Mouse (Mus musculus) lung, adult 18-20 months (tissue): ENCODE results near the gene Plch2.
"Not testable (repeated sequence)": the region's sequence is repeated elsewhere in the genome, so short reads cannot be mapped to it uniquely, and the experiment has no call there.

Experiments used
- DNase-seq, 2 experiments: peaks; one replicate each; pipeline ENCODE4 v3.0.0; 2022; ENCODE audit warnings: mixed read lengths in 2 of 2

Gene Plch2

DNA sequence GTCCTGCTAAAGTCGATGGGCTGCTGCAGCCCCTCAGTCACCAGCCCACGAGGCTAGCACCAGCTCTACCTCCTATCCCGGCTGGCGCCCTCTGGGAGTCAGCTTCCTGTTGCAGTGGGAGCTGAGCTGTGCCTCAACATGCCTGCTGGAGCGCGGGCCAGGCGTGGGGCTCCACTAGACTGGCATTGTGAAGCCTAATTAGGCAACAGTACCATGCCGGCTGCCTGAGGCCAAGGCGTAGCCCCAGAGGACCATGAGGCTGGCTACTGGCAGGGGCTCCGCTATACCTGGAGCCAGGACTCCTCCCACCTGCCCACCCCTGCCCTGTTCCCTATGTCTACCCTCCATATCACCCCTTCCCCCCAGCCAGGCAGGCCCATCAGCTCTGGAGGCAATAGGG lies at the start of gene Plch2:
Gene Plch2 (minus strand): TSS at position 61 of the 400 bp plus-strand sequence.
- DNase-seq: no peak

DNA sequence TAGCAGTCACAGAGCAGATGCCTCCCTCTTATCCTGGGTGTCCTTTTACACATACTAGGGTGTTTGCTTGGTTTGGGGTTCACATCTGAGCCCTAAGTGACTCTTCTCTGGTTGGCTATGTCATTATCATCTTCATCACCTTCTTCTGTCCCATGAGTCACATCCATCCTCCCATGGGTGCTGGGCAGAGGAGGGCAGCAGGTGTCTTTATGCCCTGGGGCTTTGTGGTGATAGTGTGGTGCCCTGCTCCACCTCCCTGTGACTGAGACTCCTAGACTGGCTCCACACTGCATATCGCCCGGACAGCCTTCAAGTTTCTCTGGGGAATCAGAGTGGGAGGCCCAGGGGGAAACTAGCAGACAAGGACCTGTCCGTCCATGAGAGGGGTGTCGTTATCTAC lies 42.0 kb upstream of the Plch2 start:
- DNase-seq: no peak

DNA sequence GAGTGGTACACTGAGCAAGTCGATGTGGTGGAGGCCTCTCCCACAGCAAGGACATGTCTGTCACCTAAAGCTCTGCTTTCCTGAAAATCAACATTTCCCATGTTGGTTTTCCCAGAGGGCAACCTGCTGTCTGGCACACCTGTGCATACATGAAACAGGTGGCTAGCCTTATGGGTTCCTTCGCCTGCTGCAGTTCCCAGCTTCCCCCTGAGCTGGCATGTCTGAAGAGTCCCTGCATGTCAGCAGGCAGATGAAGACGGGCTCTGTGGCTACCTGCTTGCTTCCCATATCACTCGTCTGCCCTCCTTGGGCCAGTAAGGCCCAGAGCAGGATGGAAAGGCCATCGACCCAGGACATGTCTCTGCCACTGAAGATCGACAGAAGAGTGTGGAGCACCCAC lies 40.9 kb upstream of the Plch2 start:
- no peak for DNase-seq

DNA sequence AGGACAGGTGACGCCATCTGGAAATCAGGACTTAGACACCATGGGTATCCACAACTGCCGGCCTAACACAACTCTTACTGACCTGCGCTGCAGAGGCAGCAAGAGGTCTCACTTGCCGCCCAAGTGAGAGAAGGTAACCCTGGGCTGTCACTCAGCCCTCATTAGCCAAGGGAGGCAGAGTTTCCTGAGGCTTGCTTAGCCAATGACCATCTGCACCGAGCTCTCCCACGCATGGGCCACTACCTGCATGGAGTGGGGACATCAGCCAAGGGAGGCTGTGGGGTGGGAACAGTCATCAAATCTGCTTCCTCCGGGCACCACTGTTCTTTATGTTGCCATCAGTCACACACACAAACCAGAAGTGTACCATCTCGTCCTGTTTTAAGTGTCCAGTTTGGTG lies 39.4 kb upstream of the Plch2 start:
- no peak for DNase-seq

DNA sequence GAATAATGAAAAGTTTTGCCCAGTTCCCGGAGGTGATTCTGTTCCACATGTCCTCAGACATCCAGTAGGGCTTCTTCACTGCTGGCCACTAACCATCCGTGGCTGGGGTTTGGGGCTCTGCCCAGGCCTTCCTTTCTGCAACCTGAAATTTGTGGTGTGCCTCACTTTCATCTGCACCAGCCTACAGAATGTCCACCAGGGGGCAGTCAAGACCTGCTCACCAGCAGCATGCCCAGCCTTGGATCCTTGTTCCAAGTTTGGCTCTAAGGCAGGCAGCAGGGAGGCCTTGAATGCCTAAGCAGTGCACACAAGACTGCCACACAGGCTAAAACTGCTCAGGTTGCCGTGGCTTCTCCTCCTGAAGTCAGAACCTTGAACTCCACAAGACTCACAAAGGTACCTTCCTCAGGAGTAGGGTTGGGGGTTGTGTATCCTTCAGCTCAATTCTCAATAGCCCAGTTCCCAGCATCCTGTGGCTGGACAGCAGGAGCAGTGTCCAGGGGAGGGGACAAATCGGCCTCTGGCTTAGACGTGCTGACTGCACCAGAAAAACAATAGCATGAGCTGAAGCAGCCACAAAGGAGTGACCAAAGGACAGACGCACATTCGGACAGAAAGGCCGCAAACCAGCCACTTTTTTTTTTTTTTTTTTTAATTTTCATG lies 38.8 kb upstream of the Plch2 start:
- DNase-seq: peak; percentile 80 to 86

DNA sequence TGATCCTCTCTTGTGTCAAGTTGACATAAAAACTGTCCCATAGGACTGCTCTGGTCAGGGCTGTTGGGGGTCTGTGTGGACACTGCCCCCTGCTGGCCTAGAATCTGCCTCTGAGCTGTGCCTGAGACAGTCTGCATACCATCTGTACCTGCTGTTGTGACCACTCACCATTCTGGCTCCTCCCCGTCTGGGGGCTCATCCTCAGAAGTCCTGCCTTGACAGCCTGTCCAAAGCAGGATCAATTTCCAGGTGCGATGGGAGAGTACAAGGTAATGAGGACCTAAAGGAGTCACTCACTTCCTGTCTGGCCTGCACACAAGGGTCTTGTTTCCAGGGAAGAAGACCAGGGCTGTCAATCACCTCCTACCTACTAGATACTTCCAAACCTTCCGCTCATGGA lies 38.0 kb upstream of the Plch2 start:
- peak; percentile 29 to 32 for DNase-seq

DNA sequence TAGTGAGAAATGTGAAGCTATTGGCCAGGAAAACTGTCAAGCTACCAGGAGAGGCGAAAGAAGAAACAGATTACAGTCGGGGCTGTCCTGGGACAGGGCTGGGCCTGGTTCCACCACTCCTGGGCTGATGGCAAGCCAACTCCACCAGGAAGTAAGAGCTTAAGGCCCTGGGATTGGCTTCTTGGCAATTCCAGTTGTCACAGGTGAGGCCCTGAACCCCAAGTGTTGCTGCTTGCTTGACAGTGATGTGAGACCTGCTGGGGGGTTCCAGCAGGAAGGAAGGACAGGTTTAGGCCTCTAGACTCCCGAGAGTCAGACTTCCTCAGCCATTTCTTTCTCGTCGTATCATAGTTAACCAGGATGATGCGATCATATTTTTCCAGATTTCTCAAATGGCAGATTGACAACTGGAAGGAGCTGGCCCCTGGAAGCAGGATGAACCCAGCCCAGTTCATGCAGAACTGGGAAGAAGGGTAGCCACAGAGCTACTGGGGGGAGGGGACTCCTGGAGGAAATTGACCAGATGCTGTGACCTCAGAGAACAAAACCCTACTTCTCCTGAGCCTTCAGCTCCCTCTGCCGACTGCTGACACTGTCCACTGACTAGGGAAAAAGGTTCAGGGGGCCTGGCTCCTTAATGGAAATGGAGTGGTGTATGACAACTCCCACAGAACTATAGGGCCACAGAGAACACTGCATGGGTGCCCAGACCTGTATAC lies 37.0 kb upstream of the Plch2 start:
- DNase-seq: no peak

DNA sequence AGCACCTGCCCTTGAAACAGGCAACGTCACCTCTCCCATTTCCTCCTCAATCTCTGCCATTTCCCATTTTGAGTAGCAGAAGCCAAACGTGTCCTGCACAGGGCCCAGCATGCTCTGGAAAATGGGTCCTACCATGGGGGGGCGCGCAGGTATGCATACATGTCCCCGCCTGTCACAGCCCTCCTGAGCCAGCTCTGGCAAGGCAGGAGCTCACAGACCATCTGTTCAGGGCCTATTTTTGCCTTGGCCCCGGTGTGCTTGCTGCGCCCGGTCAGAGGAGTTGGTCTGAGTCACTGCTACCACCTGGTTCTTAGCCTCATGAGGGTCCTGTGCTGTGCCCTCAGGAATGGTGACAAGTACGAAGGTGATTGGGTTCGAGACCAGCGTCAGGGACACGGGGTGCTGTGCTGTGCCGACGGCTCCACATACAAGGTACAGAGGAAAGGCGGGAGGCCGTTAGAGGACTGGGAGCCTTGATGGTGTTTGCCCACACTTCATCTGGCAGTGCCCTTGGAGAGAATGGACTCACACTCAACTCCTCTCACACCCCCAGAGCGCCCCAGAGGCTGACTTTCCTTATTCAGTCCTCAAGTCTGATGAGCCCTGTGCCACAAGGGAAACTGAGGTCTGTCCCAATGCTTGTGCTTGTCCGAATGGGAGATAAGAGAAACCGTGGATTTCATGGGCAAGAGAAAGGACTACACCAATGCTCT lies 36.3 kb upstream of the Plch2 start:
- no peak for DNase-seq

DNA sequence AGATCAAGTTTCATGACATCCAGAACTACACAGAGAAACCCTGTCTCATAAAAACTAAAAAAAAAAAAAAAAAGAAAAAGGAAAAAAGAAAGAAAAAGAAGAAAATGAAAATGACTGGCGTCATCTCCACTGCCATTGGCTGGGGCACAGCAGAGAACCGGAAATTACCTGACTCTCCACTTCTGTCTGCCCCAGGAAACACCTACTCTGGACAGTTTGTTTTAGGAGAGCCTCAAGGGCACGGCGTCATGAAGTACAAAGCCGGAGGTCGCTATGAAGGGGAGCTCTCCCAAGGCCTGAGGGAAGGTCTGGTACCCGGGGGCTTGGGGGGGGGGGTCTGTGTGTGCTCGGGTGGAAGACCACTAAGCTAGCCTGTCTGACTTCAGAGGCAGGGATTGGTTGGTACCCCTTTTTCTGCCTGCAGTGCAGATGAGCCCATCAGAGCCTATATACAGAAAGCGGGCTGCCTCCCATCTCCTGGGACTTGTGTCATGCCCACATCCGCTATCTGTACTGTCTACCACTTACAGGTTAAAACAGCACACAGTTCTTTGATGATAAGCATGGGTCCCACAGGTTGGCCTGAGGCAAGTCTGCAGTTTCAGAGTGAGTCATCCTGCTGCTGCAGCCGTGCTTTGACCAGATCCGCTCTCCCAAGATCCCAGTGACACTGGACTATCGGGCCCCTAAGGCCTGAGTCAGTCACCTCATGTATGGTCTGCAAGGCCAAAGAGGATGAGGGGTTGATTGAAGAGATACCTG lies 34.3 kb upstream of the Plch2 start:
- DNase-seq: no peak

DNA sequence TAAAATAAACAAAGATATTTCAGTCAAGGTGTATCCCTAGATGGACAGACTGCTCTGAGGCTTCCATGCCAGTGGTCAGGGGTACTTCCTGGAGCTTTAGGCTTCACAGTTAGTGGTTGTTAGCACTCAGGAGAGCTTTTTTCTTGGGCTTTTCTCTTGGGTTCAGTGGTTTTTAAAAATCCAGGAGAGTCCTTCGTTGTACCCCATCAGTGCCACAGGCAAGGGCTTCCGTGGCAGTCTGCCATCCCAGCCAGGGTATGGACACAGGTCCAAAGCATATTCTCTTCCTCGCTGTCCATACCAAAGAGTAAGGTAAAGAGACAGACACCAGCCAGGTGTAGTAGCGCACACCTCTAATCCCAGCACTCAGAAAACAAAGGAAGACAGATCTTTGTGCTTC lies 33.6 kb upstream of the Plch2 start:
- DNase-seq: no peak

DNA sequence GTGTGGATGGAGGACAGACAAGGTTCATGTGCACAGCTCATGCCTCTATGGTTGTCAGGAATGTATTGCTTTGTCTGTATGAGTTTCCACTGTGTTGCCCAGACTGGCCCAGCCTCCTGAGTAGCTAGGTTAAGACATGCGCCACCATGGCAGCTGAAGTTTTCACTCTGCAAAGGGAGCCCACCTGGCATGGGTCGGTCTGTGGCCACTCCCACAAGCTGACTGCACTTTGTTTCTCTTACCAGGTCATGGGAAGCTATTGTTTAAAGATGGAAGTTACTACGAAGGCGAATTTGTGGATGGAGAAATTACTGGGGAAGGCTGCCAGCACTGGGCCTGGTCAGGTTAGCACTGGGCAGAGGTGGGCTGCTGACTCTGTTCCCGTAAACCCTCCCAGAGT lies 32.7 kb upstream of the Plch2 start:
- DNase-seq: no peak

DNA sequence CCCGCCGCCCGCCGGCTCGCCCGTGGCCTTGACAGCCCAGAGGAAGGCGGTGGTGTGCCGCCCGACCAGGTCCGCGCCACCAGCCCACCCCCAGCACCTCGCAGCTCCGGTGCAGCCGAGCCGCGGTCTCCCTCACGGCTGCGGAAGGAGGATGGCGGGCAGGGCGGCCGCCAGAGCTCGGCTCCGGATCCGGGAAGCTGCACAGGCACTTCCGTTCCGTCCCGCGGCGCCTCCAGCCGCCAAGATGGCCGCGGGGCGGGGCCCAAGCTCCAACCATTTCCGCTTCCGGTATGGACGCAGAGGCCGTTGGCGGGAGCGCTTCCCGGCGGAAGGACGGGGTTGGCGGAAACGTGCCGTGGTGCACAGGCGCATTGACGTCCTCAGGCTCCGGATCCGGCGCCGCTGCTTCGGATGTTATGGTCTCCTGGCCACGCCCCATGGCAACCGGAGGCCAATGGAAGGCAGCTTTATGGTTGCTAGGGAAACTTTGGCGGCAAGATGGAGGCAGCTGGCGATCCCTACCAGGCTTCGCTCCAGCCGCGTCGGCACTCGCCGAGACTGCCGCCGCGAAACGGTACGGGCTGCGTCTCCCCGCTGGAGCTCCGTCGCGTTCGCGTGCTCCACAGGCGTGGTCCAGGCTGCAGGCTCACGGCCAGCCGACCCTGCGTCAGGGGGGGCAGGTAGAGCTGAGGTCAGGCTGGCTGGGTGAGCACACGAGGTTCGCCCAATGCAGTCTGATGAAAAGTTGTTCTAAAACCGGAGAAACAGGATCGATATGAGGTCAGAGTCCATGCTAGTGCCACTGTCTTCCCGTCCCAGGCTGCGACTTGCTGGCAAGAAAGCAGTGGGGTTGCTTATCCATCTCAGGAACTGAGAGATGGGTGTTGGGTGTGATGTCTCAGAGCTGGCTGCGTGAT lies 29.8 kb upstream of the Plch2 start, which contains the start of the genes Rer1 and Morn1:
Gene Rer1 (minus strand): TSS at position 275 of the 917 bp plus-strand sequence.
Gene Morn1 (plus strand): TSS at position 470 of the 917 bp plus-strand sequence.
- DNase-seq: peak; percentile 100

DNA sequence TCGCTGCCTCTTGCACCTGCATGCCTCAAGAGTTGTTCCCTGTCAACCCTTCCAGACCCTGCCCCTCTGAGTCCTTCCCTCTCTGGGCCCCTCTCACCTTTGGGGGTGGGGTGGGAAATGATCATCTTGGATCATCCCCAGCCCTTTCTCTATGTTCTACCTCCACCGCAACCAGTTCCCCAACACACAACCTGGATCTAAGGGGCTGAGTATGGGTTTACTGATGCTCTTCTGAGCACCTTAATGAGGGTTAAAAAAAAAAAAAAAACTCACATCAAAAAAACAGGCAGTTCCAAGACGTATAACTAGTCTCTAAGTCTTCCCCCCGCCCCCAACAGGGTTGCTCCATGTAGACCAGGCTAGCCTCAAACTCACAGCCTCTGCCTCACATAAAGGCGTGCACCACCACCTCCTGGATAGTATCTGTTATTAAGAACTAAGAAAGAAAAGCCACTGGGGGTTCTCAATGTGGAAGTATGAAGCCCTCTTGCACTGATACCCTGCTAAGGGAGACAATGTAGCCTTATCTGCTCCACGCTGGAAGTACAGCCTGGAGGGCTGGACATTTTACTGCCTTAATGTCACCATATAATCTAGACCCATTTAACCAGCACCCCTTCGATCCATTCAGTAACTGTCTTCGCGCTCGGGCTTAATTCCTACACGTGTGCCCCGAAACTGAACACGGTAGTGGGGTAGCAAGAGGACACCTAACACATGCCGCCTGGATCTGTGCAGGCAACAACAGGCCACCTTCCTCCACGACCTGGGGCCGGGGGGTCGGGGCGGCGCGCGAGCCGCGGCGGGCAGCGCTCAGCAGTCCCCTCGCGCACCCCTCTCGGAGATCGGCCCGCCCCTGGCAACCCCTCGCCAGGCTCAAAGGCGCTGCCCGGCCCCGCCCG lies 28.9 kb upstream of the Plch2 start:
- no peak for DNase-seq

DNA sequence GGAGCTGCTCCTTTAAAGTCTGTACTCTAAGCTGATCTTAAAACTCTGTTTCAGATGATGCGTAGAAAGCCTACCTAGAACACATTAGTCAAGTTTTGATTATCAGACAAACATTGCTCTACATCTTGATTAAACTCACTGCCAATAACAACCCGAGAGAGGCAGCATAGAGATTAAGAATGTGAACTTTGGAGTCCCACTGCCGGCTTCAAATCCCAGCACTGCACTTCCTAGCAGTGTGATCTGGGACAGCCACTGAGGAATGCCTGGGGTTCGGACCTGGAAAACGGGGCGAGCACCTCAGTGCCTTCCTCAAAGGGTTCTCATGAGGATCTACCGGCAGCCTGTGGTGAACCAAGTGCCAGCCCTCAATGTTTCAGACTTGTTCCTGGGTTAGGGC lies 27.8 kb upstream of the Plch2 start:
- no peak for DNase-seq

DNA sequence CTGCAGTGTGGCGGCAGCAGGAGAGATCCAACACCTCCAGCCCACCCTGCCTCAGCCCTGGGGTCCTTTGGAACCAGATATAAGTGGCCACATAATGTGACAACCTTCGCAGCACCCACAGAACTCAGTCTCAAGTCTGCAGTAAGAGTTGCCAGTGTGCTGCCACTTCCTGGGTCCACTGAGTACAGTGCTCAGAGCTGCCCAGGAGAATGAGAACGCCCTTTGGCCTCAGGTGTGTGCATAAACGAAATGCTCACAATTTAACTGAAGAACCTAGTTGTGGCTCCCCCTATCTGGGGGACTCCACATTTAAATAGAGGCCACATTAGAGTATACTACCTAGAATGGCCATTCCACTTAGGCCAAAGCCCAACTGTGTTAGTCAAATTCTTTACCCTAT lies 27.0 kb upstream of the Plch2 start:
- DNase-seq: no peak

DNA sequence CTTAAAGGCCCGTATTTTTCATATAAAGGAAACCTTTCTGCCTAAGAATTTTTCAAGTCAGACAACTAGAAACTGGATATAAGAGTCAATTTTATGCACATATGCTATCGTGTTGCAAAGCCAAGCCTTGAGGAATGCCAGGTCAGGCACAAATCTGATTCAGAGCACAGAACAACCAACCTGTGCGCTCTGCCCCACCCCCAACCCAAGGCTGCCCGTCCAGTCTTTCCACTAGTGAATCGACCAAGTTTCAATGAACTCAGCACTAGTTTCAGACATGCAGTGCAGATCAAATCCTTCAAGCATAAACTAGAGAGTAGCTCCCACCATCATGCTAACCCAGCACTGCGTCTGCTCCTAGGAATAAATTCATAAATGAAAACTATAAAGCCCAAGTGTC lies 23.1 kb upstream of the Plch2 start:
- DNase-seq: peak; percentile 52 to 66

DNA sequence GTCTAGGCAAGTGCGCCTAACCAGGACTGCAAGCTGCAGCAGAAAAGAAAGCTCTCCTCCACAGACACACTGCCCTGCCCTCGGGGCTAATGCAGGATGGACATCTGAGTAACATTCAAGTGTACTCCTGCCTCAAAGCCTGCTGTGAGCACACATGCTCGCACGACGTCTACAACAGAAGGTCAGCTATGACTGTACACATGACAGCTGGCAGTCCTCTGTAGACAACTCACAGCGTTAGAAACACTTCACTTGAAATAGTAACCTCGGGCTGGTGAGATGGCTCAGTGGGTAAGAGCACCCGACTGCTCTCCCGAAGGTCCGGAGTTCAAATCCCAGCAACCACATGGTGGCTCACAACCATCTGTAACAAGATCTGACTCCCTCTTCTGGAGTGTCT lies 22.2 kb upstream of the Plch2 start:
- DNase-seq: not testable (repeated sequence)

DNA sequence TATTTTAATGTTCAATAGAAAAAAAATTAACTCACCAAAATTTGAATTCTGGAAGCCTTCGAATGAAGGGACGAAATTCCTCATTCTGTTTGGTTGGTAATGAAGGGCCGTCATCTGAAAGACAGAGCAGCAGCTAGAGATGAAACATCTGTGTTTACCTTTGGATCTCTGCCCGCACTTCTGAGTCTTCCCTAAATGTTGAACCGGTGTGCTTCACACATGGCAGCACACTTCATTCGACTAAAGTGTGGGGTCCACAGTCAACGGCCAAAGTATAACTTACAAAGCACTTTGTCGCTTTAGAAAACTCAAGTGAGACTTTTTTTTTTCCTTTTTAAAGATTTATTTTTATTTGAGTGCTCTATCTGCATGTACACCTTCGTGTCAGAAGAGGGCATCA lies 20.1 kb upstream of the Plch2 start:
- no peak for DNase-seq

DNA sequence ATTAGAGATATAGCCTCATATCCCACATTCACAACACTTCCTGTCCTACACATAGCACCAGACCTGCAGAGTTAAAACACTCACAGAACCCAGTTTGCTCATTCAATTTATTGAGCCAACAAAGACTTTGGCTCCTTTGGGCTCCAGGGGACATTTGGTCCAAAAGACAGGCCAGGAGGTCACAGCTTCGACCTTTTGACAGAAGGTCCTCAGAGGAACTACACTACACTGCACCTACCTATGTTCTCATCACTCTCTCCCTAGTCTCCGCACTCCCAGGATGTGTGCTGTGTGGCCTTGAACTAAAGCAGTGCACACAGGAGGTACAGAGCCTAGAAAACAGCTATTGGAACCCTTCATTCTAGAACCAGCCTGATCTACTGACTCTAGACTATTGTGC lies 19.2 kb upstream of the Plch2 start:
- DNase-seq: no peak

DNA sequence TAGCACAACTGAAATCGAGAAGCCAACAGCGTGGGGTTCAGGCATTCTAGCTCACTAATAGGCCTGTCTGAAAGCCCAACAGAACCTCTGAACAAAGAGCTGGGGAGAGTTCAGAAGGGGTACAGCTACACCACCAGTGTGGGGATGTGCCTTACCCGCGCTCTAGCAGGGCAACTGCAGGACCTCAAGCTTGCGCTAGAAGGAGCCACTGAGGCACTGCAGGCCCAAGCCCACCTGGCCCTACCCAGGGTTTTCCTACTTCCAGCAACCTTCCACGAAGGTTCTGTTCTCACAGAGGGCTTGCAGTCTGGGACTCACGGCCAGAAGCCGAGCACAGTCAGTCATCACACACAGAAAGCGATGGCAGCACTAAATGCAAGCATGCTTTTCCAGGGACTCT lies 18.6 kb upstream of the Plch2 start:
- DNase-seq: no peak

DNA sequence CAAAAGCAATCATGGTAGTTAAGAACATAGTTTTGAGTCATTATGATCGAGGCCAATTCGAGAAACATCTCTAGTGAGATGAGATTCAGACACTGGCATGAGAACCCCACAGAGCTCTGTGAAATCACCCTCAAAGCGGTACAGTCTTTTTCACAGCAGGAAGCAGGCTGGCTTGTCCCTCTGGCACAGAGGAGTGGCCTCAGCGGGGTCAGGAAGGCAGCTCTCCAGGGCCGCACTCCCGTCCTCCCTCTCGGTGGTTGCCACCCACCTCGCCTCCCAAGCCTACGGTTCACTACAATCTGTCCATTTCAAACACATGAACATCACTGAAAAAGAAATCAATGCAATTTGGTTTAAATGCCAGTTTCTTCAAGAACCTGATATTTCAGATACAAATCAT lies 17.8 kb upstream of the Plch2 start:
- DNase-seq: no peak
